Mouse (Mus musculus): ENCODE results near the gene Tpcn1. TPM values are rescaled to one million over a fixed set of nuclear protein-coding genes. Genes with fewer than 3 reads are reported as not detected.
"Not testable (repeated sequence)": the region's sequence is repeated elsewhere in the genome, so short reads cannot be mapped to it uniquely, and the experiment has no call there.

The Tpcn1 gene
- polyA plus RNA-seq, 2 experiments from 2014 or later, result 14.7 to 17.4 TPM

DNA sequence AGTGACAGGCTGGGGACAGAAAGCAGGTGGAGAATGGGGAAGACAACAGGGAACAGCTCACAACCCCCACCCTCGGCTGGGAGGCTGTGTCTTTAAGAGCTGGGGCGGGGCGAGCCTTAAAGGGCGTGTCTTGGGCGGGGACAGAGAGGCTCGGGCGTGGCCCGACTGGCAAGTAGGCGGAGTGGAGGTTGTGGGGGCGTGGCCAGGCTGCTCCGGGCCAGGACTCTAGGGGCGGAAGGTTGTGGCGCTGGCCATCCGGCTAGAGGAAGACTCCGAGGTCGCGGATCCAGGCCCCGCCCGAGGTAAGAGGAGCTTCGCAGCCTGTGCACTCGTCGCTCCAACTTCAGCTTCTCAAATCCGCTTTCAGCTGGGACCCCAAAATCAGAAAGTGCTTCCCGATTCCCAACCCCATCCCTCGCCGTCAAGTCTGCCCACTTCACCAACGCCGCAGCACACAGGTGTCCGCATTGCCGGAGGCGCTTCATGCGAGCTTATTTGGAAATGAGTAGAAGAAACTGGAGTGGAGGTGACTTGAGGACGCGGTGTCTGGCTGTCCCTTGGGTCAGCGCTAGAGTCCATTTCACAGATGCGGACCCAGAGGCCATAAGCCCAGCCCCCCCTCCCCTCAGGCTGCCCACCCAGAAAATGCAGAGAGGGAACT is 77.4 kb downstream of the Tpcn1 start, which contains the start of gene Slc8b1:
Gene Slc8b1 (plus strand): TSS at position 187 of the 661 bp plus-strand sequence.
- peak; percentile 100 for ATAC-seq

GRCm38 (mm10) chr5:120507311-120507710 is 81.2 kb downstream of the Tpcn1 start:
- no peak for ATAC-seq

- ATAC-seq, result no peak
Observed at GRCm38 (mm10) chr5:120506490-120506889, 82.0 kb downstream of the Tpcn1 start.

DNA sequence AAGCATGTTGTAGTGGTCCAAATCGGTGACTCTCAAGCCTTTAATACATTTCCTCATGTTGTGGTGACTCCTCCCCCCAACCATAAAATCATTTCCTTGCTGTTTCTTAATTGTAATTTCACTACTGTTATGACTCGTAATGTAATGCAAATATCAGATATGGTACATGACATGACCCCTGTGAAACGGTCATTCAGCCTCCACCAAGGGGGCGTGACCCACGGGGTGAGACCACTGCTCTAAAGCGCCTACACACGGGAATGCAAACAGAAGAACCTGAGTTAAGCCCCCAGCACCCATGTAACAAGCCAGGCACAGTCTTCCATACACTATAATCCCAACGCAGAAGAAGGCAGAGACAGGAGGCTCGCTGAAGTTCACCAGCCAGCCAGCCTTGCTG is 82.7 kb downstream of the Tpcn1 start:
- no peak for ATAC-seq

DNA sequence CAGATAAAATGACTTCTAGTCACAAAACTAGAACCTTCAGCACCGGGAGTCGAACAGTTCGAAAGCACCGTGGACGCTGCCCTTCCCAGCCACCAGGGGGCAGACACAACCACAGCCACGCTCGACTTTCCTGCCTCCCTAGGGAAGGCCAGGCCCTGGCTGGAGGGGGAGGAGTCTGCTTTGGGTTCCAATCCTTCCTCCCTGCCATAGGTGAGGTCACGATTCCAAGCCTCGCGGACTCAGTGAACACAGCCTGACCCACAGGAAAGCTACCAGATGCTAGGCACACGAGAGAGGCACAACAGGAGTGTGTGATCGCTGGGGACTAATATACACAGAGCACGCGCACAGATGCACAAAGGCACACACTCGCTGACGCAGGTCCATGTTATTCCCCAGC is 83.1 kb downstream of the Tpcn1 start:
- ATAC-seq, result peak; percentile 52

- peak; percentile 84 for ATAC-seq
Observed at GRCm38 (mm10) chr5:120503144-120503795, 85.2 kb downstream of the Tpcn1 start, which contains the start of gene Plbd2. Plbd2 (minus strand) TSS chr5:120503625.

GRCm38 (mm10) chr5:120502675-120503143 is 85.8 kb downstream of the Tpcn1 start:
- no peak for ATAC-seq

- no peak for ATAC-seq
Observed at GRCm38 (mm10) chr5:120502147-120502621, 86.3 kb downstream of the Tpcn1 start.

- ATAC-seq, result not testable (repeated sequence)
Observed at GRCm38 (mm10) chr5:120500609-120501008, 87.9 kb downstream of the Tpcn1 start.

- ATAC-seq, result no peak
Observed at GRCm38 (mm10) chr5:120499202-120499601, 89.3 kb downstream of the Tpcn1 start.

- no peak for ATAC-seq
Observed at GRCm38 (mm10) chr5:120497071-120497470, 91.4 kb downstream of the Tpcn1 start.

DNA sequence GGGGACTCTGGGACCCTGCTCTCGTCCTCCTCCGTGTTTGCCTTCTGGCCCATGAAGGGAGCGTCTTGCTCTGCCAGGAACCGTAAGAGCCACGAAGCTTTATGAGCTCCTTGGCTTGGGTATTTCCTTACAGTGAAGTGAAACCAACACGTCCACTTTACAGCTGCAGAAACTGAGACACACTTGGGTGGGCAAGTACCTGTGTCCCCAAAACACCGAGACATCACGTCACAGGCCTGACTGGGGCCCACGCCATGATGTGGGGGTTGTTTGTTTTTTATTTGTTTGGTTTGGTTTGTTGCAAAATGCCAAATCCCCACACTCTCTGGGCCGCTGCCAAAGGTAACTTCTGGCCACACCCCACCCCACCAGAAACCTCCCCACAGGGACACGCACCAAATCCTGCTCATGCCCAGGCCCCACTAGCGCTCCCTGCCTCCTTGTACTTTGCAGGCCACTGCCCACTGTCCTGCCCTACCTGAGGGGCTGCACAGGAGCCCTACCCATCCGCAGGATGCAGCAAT is 92.7 kb downstream of the Tpcn1 start:
- no peak for ATAC-seq

GRCm38 (mm10) chr5:120495064-120495702 is 93.3 kb downstream of the Tpcn1 start:
- ATAC-seq, result no peak

GRCm38 (mm10) chr5:120493873-120494395 is 94.5 kb downstream of the Tpcn1 start:
- ATAC-seq, result no peak

GRCm38 (mm10) chr5:120493440-120493839 is 95.0 kb downstream of the Tpcn1 start:
- no peak for ATAC-seq

- ATAC-seq, result no peak
Observed at GRCm38 (mm10) chr5:120492437-120492836, 96.0 kb downstream of the Tpcn1 start.

- no peak for ATAC-seq
Observed at GRCm38 (mm10) chr5:120490679-120491192, 97.7 kb downstream of the Tpcn1 start.

- no peak for ATAC-seq
Observed at GRCm38 (mm10) chr5:120487844-120488243, 100.6 kb downstream of the Tpcn1 start.

Measured in CD4-positive, CD25-positive, alpha-beta regulatory T cell, adult 4 months (primary cell).